Mouse (Mus musculus) midbrain, embryonic 10.5 days (tissue): ENCODE measurements around the gene Rabgap1l. TPM values are rescaled to one million over a fixed set of nuclear protein-coding genes. Genes with fewer than 3 reads are reported as not detected.

Source experiments
- DNase-seq: peaks from one replicate; pipeline ENCODE4 v3.0.0-alpha.2; 2017; ENCODE audit warnings: low spot score
- H3K27ac ChIP-seq: fragments of 300-500 bp; sonication (generic); replicated peaks from 2 replicates; pipeline ENCODE4 v1.5.1; 2016; ENCODE audit warnings: mild to moderate bottlenecking
- H3K27me3 ChIP-seq: fragments of 300-500 bp; sonication (generic); 2 replicates; pipeline ENCODE4 v1.6.1; 2016; ENCODE audit warnings: low read depth, mild to moderate bottlenecking; ENCODE audit not compliant: poor library complexity, severe bottlenecking
- H3K36me3 ChIP-seq: fragments of 300-500 bp; sonication (generic); 2 replicates; pipeline ENCODE4 v1.6.1; 2016; ENCODE audit warnings: mild to moderate bottlenecking, moderate library complexity
- H3K4me1 ChIP-seq: fragments of 300-500 bp; sonication (generic); 2 replicates; pipeline ENCODE4 v1.6.1; 2016
- H3K4me3 ChIP-seq: fragments of 300-500 bp; sonication (generic); 2 replicates; pipeline ENCODE4 v1.5.1; 2016; ENCODE audit warnings: mild to moderate bottlenecking, moderate library complexity
- H3K9me3 ChIP-seq: fragments of 300-500 bp; sonication (generic); replicated peaks from 2 replicates; pipeline ENCODE4 v1.6.1; 2016; ENCODE audit warnings: mild to moderate bottlenecking
- WGBS: fragments of 180-500 bp; shearing (Covaris S2); methylation state at CpG from one replicate; pipeline ENCODE4 v1.1.7; 2016; 5-methylcytosine and 5-hydroxymethylcytosine counted together
- polyA plus RNA-seq: library from polyadenylated mRNA; unstranded; fragments of >200 nt; fragmentation: Nextera tagmentation; extraction: Ambion mirVana; gene quantifications from 2 replicates; pipeline ENCODE4 v1.2.1, GENCODE M21; 2016

Rabgap1l gene
- polyA plus RNA-seq, 1 experiment from 2014 or later = 6.8 TPM

GRCm38 (mm10) chr1:160353732-160354455, 439.1 kb downstream of the Rabgap1l start:
- Histone ChIP-seq H3K4me1 (peaks cover 18% of the 10 kb centered on the region), H3K4me3 (no peak overlapping the region), H3K27ac (no peak overlapping the region), H3K9me3 (no peaks in the 10 kb centered on the region), H3K36me3 (no peaks in the 10 kb centered on the region), H3K27me3 (no peaks in the 10 kb centered on the region)
- DNase-seq = no peak
- WGBS = 88% methylated on average over 6 of the region's 6 CpGs

- Histone ChIP-seq H3K4me1 (peaks cover 18% of the 10 kb centered on the region), H3K27ac (peak overlapping the region; percentile 82; the same call in 1 of the 2 replicates), H3K9me3 (no peaks in the 10 kb centered on the region), H3K4me3 (peak overlapping the region; percentile 54), H3K36me3 (no peaks in the 10 kb centered on the region), H3K27me3 (no peaks in the 10 kb centered on the region)
- WGBS = 69% methylated on average over 4 of the region's 4 CpGs
- DNase-seq = no peak
Measured at GRCm38 (mm10) chr1:160352309-160352708, 440.7 kb downstream of the Rabgap1l start.

- H3K4me1 ChIP-seq = peaks cover 18% of the 10 kb centered on the region
- H3K27ac ChIP-seq = peak overlapping the region; percentile 82
- H3K4me3 ChIP-seq = peak overlapping the region; percentile 54
- H3K9me3 ChIP-seq = no peaks in the 10 kb centered on the region
- H3K36me3 ChIP-seq = no peaks in the 10 kb centered on the region
- DNase-seq = peak; percentile 71
- 0% methylated on average over 10 of the region's 10 CpGs for WGBS
- no peaks in the 10 kb centered on the region for H3K27me3 ChIP-seq
Measured at GRCm38 (mm10) chr1:160351880-160352234, 441.2 kb downstream of the Rabgap1l start.

GRCm38 (mm10) chr1:160351146-160351879, 441.7 kb downstream of the Rabgap1l start:
- Histone ChIP-seq H3K27me3 (no peaks in the 10 kb centered on the region), H3K4me3 (peak overlapping the region; percentile 54), H3K9me3 (no peaks in the 10 kb centered on the region), H3K27ac (peak overlapping the region; percentile 82), H3K4me1 (peaks cover 18% of the 10 kb centered on the region), H3K36me3 (no peaks in the 10 kb centered on the region)
- peak; percentile 16 for DNase-seq
- WGBS = 32% methylated on average over 13 of the region's 13 CpGs

GRCm38 (mm10) chr1:160340653-160341052, 452.4 kb downstream of the Rabgap1l start:
- H3K4me1 ChIP-seq = 0 out of 2 replicates have a peak, but pooled peaks cover 5% of the 10 kb centered on the region
- no peak overlapping the region for H3K27ac ChIP-seq
- H3K4me3 ChIP-seq = no peak overlapping the region
- no peaks in the 10 kb centered on the region for H3K27me3 ChIP-seq
- no peaks in the 10 kb centered on the region for H3K9me3 ChIP-seq
- H3K36me3 ChIP-seq = no peaks in the 10 kb centered on the region
- DNase-seq = no peak
- WGBS = 78% methylated on average over 2 of the region's 2 CpGs

- Histone ChIP-seq H3K4me1 (0 out of 2 replicates have a peak, but pooled peaks cover 5% of the 10 kb centered on the region), H3K36me3 (no peaks in the 10 kb centered on the region), H3K4me3 (no peak overlapping the region), H3K27ac (no peak overlapping the region), H3K9me3 (no peaks in the 10 kb centered on the region), H3K27me3 (no peaks in the 10 kb centered on the region)
- 86% methylated on average over 4 of the region's 4 CpGs for WGBS
- DNase-seq = no peak
Measured at GRCm38 (mm10) chr1:160339374-160339773, 453.6 kb downstream of the Rabgap1l start.

GRCm38 (mm10) chr1:160334791-160335190, 458.2 kb downstream of the Rabgap1l start:
- Histone ChIP-seq H3K4me3 (no peak overlapping the region), H3K4me1 (no peaks in the 10 kb centered on the region), H3K27ac (no peak overlapping the region), H3K36me3 (no peaks in the 10 kb centered on the region), H3K9me3 (no peaks in the 10 kb centered on the region), H3K27me3 (no peaks in the 10 kb centered on the region)
- 89% methylated on average over 4 of the region's 4 CpGs for WGBS
- DNase-seq = no peak

GRCm38 (mm10) chr1:160330828-160331227, 462.2 kb downstream of the Rabgap1l start:
- no peaks in the 10 kb centered on the region for H3K36me3 ChIP-seq
- no peaks in the 10 kb centered on the region for H3K4me1 ChIP-seq
- DNase-seq = no peak
- 76% methylated on average over 1 of the region's 1 CpGs for WGBS
- H3K27ac ChIP-seq = no peak overlapping the region
- H3K4me3 ChIP-seq = no peak overlapping the region
- H3K9me3 ChIP-seq = no peaks in the 10 kb centered on the region
- no peaks in the 10 kb centered on the region for H3K27me3 ChIP-seq

GRCm38 (mm10) chr1:160330222-160330621, 462.8 kb downstream of the Rabgap1l start:
- H3K9me3 ChIP-seq = no peaks in the 10 kb centered on the region
- H3K27me3 ChIP-seq = no peaks in the 10 kb centered on the region
- no peaks in the 10 kb centered on the region for H3K36me3 ChIP-seq
- no peak overlapping the region for H3K4me3 ChIP-seq
- H3K27ac ChIP-seq = no peak overlapping the region
- H3K4me1 ChIP-seq = no peaks in the 10 kb centered on the region
- DNase-seq = no peak
- 69% methylated on average over 2 of the region's 2 CpGs for WGBS

- Histone ChIP-seq H3K27me3 (no peaks in the 10 kb centered on the region), H3K9me3 (no peaks in the 10 kb centered on the region), H3K4me3 (no peak overlapping the region), H3K4me1 (no peaks in the 10 kb centered on the region), H3K27ac (no peak overlapping the region), H3K36me3 (no peaks in the 10 kb centered on the region)
- 76% methylated on average over 7 of the region's 7 CpGs for WGBS
- no peak for DNase-seq
Measured at GRCm38 (mm10) chr1:160329788-160330187, 463.2 kb downstream of the Rabgap1l start.

- H3K4me3 ChIP-seq = no peak overlapping the region
- no peak overlapping the region for H3K27ac ChIP-seq
- no peaks in the 10 kb centered on the region for H3K4me1 ChIP-seq
- DNase-seq = no peak
- no peaks in the 10 kb centered on the region for H3K27me3 ChIP-seq
- H3K9me3 ChIP-seq = no peaks in the 10 kb centered on the region
- 86% methylated on average over 1 of the region's 1 CpGs for WGBS
- H3K36me3 ChIP-seq = no peaks in the 10 kb centered on the region
Measured at GRCm38 (mm10) chr1:160327531-160327930, 465.5 kb downstream of the Rabgap1l start.

- H3K4me3 ChIP-seq = no peak overlapping the region
- 65% methylated on average over 5 of the region's 5 CpGs for WGBS
- H3K36me3 ChIP-seq = no peaks in the 10 kb centered on the region
- H3K4me1 ChIP-seq = no peaks in the 10 kb centered on the region
- DNase-seq = no peak
- no peaks in the 10 kb centered on the region for H3K27me3 ChIP-seq
- no peak overlapping the region for H3K27ac ChIP-seq
- H3K9me3 ChIP-seq = no peaks in the 10 kb centered on the region
Measured at GRCm38 (mm10) chr1:160325542-160325941, 467.5 kb downstream of the Rabgap1l start.

- WGBS = 86% methylated on average over 1 of the region's 1 CpGs
- Histone ChIP-seq H3K27me3 (no peaks in the 10 kb centered on the region), H3K27ac (no peak overlapping the region), H3K36me3 (no peaks in the 10 kb centered on the region), H3K4me3 (no peak overlapping the region), H3K9me3 (no peaks in the 10 kb centered on the region), H3K4me1 (no peaks in the 10 kb centered on the region)
- DNase-seq = no peak
Measured at GRCm38 (mm10) chr1:160320690-160321089, 472.3 kb downstream of the Rabgap1l start.
